Mouse (Mus musculus): ENCODE data around the gene Pip5kl1.
A peak's percentile ranks its signal among the peaks of the same experiment; 100 is the strongest.

Gene Pip5kl1

DNA sequence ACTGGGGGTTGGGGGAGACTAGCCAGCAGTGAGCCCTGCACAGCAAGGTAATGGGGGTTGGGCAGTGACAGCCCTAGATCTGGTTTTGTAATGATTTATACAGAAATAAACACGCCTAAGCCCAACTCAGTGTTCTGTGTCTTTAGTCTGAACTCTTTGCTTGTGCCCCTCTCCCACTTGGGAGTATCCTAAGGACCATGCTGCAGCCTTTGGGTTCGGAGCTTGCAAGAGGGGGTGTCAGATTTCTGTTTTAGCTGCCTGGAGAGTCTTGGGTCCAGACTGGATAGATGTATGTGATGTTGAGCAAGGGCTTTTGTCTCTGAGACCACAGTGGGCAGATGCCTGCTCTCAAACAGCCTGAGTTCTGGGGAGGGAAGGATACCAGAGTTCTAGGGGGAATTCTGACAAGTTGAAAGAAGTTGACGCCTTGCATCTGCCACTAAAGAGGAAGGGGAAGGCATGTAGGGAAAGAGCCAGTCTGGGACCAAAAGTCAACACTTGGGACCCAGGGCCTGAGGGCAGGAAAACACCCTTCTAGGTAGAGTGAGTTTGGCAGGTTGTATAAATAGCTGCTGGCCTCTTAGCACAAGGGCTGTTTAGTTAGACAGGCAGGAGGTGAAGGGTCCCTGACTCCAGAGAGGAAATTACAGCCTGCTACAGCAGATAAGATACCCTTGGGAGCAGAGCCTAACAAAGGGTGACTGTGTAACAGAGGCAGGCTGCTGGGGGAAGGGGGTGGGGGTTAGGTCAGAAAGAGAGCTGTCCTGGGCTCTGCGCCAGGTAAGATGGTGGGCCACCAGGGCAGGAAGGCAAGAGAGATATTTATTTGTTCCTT lies 46.3 kb downstream of the Pip5kl1 start:
- DNase-seq = peak; percentile 59

- no peak for DNase-seq
Observed at GRCm38 (mm10) chr2:32621517-32621859, 46.9 kb downstream of the Pip5kl1 start, which contains the start of gene Ak1. TSS of gene Ak1 (plus strand) at chr2:32621758.

DNA sequence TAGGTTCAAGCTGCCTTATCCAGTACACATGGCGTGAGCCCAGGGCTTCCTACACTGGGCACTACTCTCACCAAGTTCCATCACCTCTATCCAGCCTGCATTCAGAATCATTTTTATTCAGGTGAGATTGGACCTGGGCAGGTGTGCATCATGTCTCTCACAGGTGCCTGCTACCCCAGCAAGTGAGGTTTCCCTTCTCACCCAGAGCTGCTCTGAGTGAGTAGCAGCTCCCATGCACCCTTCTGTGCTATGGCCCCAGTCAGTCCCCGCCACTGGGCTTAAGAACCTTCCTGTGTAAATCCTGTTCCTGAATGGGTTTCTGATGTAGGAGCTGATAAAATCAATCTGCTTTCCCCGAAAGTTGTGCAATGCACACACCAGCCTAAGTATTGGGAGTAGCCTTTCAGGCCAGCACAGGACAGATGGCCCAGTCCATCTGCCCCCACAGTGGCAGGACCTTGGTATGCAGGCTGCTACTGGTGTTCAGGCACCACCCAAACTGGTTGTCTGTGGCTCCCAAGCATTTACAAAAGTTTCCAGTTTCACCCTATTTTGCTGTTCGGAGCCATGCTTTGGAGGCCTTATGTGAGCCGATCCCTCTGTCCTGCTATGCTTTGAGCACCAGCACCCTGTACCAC lies 49.6 kb downstream of the Pip5kl1 start:
- no peak for DNase-seq

DNA sequence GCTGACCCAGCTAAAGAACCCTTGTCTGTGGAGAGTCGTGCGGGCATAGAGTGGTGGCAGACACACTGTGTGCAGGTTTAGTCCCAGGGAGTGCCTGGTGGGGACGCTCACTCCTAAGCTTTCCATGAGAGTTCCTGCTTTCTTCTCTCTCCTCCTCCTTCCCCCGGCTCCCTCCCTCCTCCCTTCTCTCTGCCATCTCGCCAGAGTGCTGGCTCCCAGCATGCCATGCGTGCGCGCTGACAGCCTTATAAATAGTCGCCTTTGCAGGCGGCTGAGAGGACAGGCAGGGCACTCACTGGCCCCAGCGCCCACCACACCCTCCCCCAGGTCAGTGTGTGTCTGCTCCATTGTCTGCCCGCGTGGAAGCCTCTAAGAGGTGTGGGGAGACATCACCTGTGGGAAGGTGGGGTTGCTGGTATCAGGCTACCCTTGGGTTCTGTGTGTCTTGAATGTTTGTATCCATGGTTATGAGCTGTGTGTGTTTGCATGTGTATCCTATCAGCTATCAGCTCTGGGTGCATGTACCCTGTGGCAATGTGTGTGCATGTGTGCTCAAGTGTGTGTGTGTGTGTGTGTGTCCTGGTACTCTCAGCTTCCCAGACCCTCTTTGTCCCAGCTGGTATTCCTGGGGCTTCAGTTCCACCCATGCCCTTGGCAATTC lies 50.7 kb downstream of the Pip5kl1 start:
- peak; percentile 73 for DNase-seq

DNA sequence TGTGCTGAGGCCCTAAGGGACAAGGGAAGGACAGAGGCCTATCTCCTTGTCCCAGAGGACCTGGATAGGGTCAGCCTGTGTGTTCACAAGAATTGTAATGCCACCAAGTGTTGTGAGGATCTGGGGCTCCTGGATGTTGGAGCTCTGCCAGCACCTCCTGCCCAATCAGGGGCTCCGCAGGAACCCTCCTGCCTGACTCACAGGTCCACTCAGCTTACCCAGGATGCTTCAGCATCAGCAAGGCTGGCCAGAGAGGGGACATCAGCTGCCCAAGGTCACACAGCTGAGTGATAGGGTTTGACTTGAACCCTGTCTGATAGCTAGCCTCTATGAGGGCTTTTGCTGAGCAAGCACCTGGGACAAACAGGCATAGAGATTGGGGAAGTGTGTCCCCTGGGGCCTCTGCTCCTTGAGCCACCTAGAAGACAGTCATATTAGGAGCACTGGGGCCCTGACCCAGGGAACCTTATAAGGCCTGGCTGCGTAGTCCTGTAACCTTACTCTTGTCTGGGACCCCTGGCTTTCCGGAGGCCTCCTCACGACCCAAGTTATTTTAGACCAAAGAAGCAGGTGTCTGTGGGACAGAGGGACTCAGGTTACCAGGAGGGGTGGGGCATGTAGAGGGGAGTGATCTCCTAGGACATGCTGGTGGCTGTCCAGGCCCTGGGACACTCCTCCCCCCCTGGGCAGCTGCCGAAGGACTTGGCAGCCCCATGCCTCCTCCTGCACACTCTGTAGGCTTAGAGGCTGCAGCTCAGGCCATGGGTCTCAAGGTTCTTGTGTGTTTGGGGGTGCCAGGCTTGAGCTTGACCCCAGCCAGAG lies 51.5 kb downstream of the Pip5kl1 start:
- no peak for DNase-seq

- no peak for DNase-seq
Observed at GRCm38 (mm10) chr2:32627266-32628043, 52.9 kb downstream of the Pip5kl1 start.

GRCm38 (mm10) chr2:32628044-32628550 lies 53.5 kb downstream of the Pip5kl1 start:
- DNase-seq = no peak

- DNase-seq = peak; percentile 89
Observed at GRCm38 (mm10) chr2:32628729-32629128, 54.1 kb downstream of the Pip5kl1 start.

GRCm38 (mm10) chr2:32629276-32629976 lies 54.8 kb downstream of the Pip5kl1 start:
- peak; percentile 71 for DNase-seq

DNA sequence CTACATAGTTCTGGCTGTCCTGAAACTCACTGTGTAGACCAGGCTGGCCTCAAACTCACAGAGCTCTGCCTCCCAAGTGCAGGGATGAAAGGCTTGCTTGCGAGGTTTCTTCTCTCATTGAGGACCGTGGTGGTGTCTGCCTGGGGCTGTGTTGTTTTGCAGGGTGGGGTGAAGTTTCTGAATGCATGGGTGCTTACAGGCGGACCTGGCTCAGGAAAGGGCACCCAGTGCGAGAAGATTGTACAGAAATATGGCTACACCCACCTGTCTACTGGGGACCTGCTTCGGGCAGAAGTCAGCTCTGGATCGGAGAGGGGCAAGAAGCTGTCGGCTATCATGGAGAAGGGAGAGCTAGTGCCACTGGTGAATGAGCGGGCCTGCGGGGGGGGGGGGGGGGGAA lies 55.4 kb downstream of the Pip5kl1 start:
- no peak for DNase-seq

DNA sequence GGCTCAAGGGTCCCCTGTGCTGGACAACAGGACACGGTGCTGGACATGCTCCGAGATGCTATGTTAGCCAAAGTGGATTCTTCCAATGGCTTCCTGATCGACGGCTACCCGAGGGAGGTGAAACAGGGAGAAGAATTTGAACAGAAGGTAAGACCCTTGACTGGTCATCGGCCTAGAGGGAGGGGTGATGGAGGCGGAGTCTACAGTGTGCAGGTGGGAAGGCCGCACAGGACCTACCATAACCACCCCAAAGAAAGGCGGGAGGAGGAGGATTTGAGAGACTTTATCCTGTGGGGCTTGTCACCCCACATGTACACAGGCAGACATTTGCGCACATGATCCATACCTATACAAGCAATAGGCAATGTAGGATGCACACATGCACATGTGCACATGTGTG lies 56.4 kb downstream of the Pip5kl1 start:
- DNase-seq = no peak

- DNase-seq = peak; percentile 89
Observed at GRCm38 (mm10) chr2:32631737-32632394, 57.3 kb downstream of the Pip5kl1 start.
